Mouse (Mus musculus): ENCODE data around the gene Apoc1.

GRCm38 (mm10) chr7:19715239-19716054, 23.0 kb upstream of the Apoc1 start, which contains the start of gene Tomm40:
- no peak for TF ChIP-seq CTCF (IDR thresholded peaks at IDR 0.05; ENCODE audit: low read depth, low read length)
- TF ChIP-seq POLR2A (IDR thresholded peaks at IDR 0.05; ENCODE audit: borderline replicate concordance, low read depth, low read length) = no peak
